Mouse (Mus musculus): Measurements from ENCODE around the gene Trex2. TPM values are rescaled to one million over a fixed set of nuclear protein-coding genes. Genes with fewer than 3 reads are reported as not detected.
A peak's percentile ranks its signal among the peaks of the same experiment; 100 is the strongest.
"Not testable (repeated sequence)": the region's sequence is repeated elsewhere in the genome, so short reads cannot be mapped to it uniquely, and the experiment has no call there.

Gene Trex2
- polyA plus RNA-seq, 1 experiment, result not detected

- H3K4me1 ChIP-seq (ENCODE audit: control insufficient read depth, insufficient read depth, low read length), result no peaks in the 10 kb centered on the region
- TF ChIP-seq POLR2A (IDR thresholded peaks at IDR 0.05; ENCODE audit: borderline replicate concordance, insufficient read depth, low read length) (no peak), CTCF (IDR thresholded peaks at IDR 0.05; ENCODE audit: borderline replicate concordance, insufficient read depth, low read depth, low read length) (no peak)
Observed at GRCm38 (mm10) chrX:73410880-73411517, 24.1 kb downstream of the Trex2 start, which contains the start of gene Zfp92. Zfp92 (plus strand) TSS chrX:73411096.

GRCm38 (mm10) chrX:73401616-73402015, 33.5 kb downstream of the Trex2 start:
- Histone ChIP-seq H3K4me1 (ENCODE audit: control insufficient read depth, insufficient read depth, low read length) (no peaks in the 10 kb centered on the region), H3K27ac (ENCODE audit: insufficient read depth, low read length) (no peak overlapping the region), H3K4me3 (replicated peaks; ENCODE audit: insufficient read depth, low read depth, low read length) (no peak overlapping the region), H3K27me3 (ENCODE audit: control insufficient read depth, insufficient read depth, low read length) (no peaks in the 10 kb centered on the region)
- no peak for DNase-seq
- 96% methylated on average over 12 of the region's 12 CpGs for WGBS
- TF ChIP-seq POLR2A (IDR thresholded peaks at IDR 0.05; ENCODE audit: borderline replicate concordance, insufficient read depth, low read length) (no peak), CTCF (IDR thresholded peaks at IDR 0.05; ENCODE audit: borderline replicate concordance, insufficient read depth, low read depth, low read length) (no peak)

More at GRCm38 (mm10) chrX:73410880-73411517, 24.1 kb downstream of the Trex2 start, which contains the start of gene Zfp92:
- WGBS, result 11% methylated on average over 18 of the region's 20 CpGs
- Histone ChIP-seq H3K4me3 (replicated peaks; ENCODE audit: insufficient read depth, low read depth, low read length) (peak within 1 kb of the TSS; percentile 1), H3K27ac (ENCODE audit: insufficient read depth, low read length) (no peak within 1 kb of the TSS), H3K27me3 (ENCODE audit: control insufficient read depth, insufficient read depth, low read length) (no peaks in the 10 kb centered on the region)
- no peak for DNase-seq

DNA sequence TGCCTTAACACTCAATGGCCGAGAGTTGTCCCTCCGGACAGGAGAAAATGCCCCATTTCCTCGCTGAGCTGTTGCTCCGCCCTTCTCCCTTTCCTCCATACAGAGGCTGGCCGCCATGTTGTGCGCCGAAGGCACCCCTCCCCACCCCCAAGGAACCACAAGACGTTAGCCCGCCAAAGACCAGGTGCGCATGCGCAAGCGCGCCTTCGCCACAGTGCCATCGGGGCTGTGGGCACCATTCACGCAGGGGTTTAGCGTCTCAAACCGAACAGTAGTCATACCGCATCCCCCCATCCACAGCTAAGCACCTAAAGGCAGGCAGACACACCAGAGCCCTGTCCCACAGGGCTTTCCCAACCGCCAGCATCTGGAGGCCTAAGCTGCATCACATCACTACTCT, 34.2 kb downstream of the Trex2 start:
- Histone ChIP-seq H3K27ac (ENCODE audit: insufficient read depth, low read length) (no peak overlapping the region), H3K4me1 (ENCODE audit: control insufficient read depth, insufficient read depth, low read length) (no peaks in the 10 kb centered on the region), H3K27me3 (ENCODE audit: control insufficient read depth, insufficient read depth, low read length) (no peaks in the 10 kb centered on the region), H3K4me3 (replicated peaks; ENCODE audit: insufficient read depth, low read depth, low read length) (no peak overlapping the region)
- TF ChIP-seq CTCF (IDR thresholded peaks at IDR 0.05; ENCODE audit: borderline replicate concordance, insufficient read depth, low read depth, low read length) (no peak), POLR2A (IDR thresholded peaks at IDR 0.05; ENCODE audit: borderline replicate concordance, insufficient read depth, low read length) (no peak)
- no peak for DNase-seq
- WGBS, result 91% methylated on average over 20 of the region's 20 CpGs

DNA sequence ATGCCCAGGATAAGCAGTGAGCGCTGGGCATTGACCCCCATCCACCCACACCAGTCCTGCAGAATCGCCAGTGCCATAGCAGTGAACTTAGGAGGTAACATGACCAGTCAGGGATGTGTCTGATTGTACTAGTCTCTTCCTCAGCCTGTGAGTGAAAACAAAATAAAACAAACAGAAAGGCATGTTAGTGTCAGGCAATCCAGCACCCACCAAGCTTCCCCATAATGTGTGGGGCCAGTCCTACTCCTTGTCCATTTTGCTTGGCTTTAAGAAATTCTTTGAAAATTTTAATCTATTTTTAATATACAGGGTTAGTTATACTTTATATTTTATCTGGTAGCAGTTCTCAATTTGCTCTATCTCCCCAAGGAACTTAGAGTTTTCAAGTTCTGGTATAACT, 36.5 kb downstream of the Trex2 start, which contains the start of gene Gm18336:
Gene Gm18336, minus strand, starts transcription at position 101 of the 400 bp plus-strand sequence.
- H3K27ac ChIP-seq (ENCODE audit: insufficient read depth, low read length); DNase-seq; H3K4me3 ChIP-seq (replicated peaks; ENCODE audit: insufficient read depth, low read depth, low read length); H3K27me3 ChIP-seq (ENCODE audit: control insufficient read depth, insufficient read depth, low read length); H3K4me1 ChIP-seq (ENCODE audit: control insufficient read depth, insufficient read depth, low read length): not testable (repeated sequence)
- WGBS, result 77% methylated on average over 2 of the region's 2 CpGs

DNA sequence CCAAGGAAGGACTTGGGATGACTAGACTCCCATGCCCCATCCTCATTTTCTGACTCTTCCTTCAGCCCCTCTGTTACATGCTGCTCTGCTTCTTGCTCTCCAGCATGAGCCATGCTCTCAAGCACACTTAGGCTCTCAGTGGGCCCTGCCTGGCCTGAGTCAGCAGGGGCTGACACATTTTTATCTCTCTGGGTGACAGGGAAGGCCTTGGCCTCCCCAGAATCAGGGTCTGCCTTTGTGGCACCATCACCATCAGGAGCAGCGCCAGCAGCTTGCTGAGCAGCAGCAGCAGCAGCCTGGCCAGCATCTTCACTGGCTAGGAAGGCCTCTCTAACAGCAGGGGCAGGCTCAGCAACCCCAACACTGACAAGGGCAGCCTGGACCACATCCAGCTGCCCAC, 38.7 kb downstream of the Trex2 start:
- no peak for DNase-seq
- H3K4me3 ChIP-seq (replicated peaks; ENCODE audit: insufficient read depth, low read depth, low read length), result no peak overlapping the region
- no peak overlapping the region for H3K27ac ChIP-seq (ENCODE audit: insufficient read depth, low read length)
- 38% methylated on average over 1 of the region's 1 CpGs for WGBS
- H3K4me1 ChIP-seq (ENCODE audit: control insufficient read depth, insufficient read depth, low read length), result no peaks in the 10 kb centered on the region
- TF ChIP-seq POLR2A (IDR thresholded peaks at IDR 0.05; ENCODE audit: borderline replicate concordance, insufficient read depth, low read length) (no peak), CTCF (IDR thresholded peaks at IDR 0.05; ENCODE audit: borderline replicate concordance, insufficient read depth, low read depth, low read length) (no peak)
- no peaks in the 10 kb centered on the region for H3K27me3 ChIP-seq (ENCODE audit: control insufficient read depth, insufficient read depth, low read length)

GRCm38 (mm10) chrX:73391481-73391880, 43.7 kb downstream of the Trex2 start:
- WGBS, result 81% methylated on average over 4 of the region's 4 CpGs
- DNase-seq, result no peak
- Histone ChIP-seq H3K4me1 (ENCODE audit: control insufficient read depth, insufficient read depth, low read length) (no peaks in the 10 kb centered on the region), H3K4me3 (replicated peaks; ENCODE audit: insufficient read depth, low read depth, low read length) (no peak overlapping the region), H3K27ac (ENCODE audit: insufficient read depth, low read length) (no peak overlapping the region), H3K27me3 (ENCODE audit: control insufficient read depth, insufficient read depth, low read length) (no peaks in the 10 kb centered on the region)
- no peak for TF ChIP-seq POLR2A (IDR thresholded peaks at IDR 0.05; ENCODE audit: borderline replicate concordance, insufficient read depth, low read length)
- TF ChIP-seq CTCF (IDR thresholded peaks at IDR 0.05; ENCODE audit: borderline replicate concordance, insufficient read depth, low read depth, low read length), result no peak

- WGBS, result 53% methylated on average over 1 of the region's 1 CpGs
- Histone ChIP-seq H3K27ac (ENCODE audit: insufficient read depth, low read length) (no peak overlapping the region), H3K4me3 (replicated peaks; ENCODE audit: insufficient read depth, low read depth, low read length) (no peak overlapping the region), H3K4me1 (ENCODE audit: control insufficient read depth, insufficient read depth, low read length) (no peaks in the 10 kb centered on the region), H3K27me3 (ENCODE audit: control insufficient read depth, insufficient read depth, low read length) (no peaks in the 10 kb centered on the region)
- no peak for DNase-seq
- TF ChIP-seq POLR2A (IDR thresholded peaks at IDR 0.05; ENCODE audit: borderline replicate concordance, insufficient read depth, low read length) (no peak), CTCF (IDR thresholded peaks at IDR 0.05; ENCODE audit: borderline replicate concordance, insufficient read depth, low read depth, low read length) (no peak)
Observed at GRCm38 (mm10) chrX:73384924-73385323, 50.2 kb downstream of the Trex2 start.

GRCm38 (mm10) chrX:73384419-73384818, 50.7 kb downstream of the Trex2 start:
- 18% methylated on average over 6 of the region's 6 CpGs for WGBS
- no peak for DNase-seq
- Histone ChIP-seq H3K4me3 (replicated peaks; ENCODE audit: insufficient read depth, low read depth, low read length) (no peak overlapping the region), H3K27ac (ENCODE audit: insufficient read depth, low read length) (no peak overlapping the region), H3K27me3 (ENCODE audit: control insufficient read depth, insufficient read depth, low read length) (no peaks in the 10 kb centered on the region), H3K4me1 (ENCODE audit: control insufficient read depth, insufficient read depth, low read length) (no peaks in the 10 kb centered on the region)
- TF ChIP-seq CTCF (IDR thresholded peaks at IDR 0.05; ENCODE audit: borderline replicate concordance, insufficient read depth, low read depth, low read length) (no peak), POLR2A (IDR thresholded peaks at IDR 0.05; ENCODE audit: borderline replicate concordance, insufficient read depth, low read length) (no peak)

Other genes starting within 250 kb of the Trex2 start
- 9.1 and 13.1 TPM in 2 replicates for gene Xlr3b, start 243.1 kb downstream of the Trex2 start, polyA plus RNA-seq (2012; rRNA removed)
- gene Xlr4b, start 221.0 kb downstream of the Trex2 start, polyA plus RNA-seq (2012; rRNA removed), result 0.29 and 0.54 TPM in 2 replicates
- gene F8a, start 207.1 kb downstream of the Trex2 start, polyA plus RNA-seq (2012; rRNA removed), result 17.1 and 17.6 TPM in 2 replicates
- gene Xlr4c, start 192.2 kb downstream of the Trex2 start, polyA plus RNA-seq (2012; rRNA removed), result not detected in 2 replicates
- gene Xlr3c, start 170.0 kb downstream of the Trex2 start, polyA plus RNA-seq (2012; rRNA removed), result 0.08 and 0.15 TPM in 2 replicates
- gene Xlr5a, start 142.4 kb downstream of the Trex2 start, polyA plus RNA-seq (2012; rRNA removed), result not detected in 2 replicates
- not detected in 2 replicates for gene Xlr5c, start 142.4 kb downstream of the Trex2 start, polyA plus RNA-seq (2012; rRNA removed)
- not detected in 2 replicates for gene Gm45015, start 98.5 kb downstream of the Trex2 start, polyA plus RNA-seq (2012; rRNA removed)
- 20.1 and 20.6 TPM in 2 replicates for gene Zfp275, start 92.7 kb downstream of the Trex2 start, polyA plus RNA-seq (2012; rRNA removed)
- gene Gm18336, start 36.6 kb downstream of the Trex2 start, polyA plus RNA-seq (2012; rRNA removed), result 0.40 and 0.41 TPM in 2 replicates
- gene Zfp92, start 24.2 kb downstream of the Trex2 start, polyA plus RNA-seq (2012; rRNA removed), result 0.55 and 0.61 TPM in 2 replicates
- gene Haus7, start 23.7 kb upstream of the Trex2 start, polyA plus RNA-seq (2012; rRNA removed), result 18.6 and 18.7 TPM in 2 replicates
- 14.2 and 17.2 TPM in 2 replicates for gene Bgn, start 48.3 kb upstream of the Trex2 start, polyA plus RNA-seq (2012; rRNA removed)
- 113 and 144 TPM in 2 replicates for gene Atp2b3, start 67.7 kb upstream of the Trex2 start, polyA plus RNA-seq (2012; rRNA removed)
- gene Dusp9, start 204.1 kb upstream of the Trex2 start, polyA plus RNA-seq (2012; rRNA removed), result 0.43 and 0.52 TPM in 2 replicates
- 92.0 and 97.8 TPM in 2 replicates for gene Pnck, start 224.8 kb upstream of the Trex2 start, polyA plus RNA-seq (2012; rRNA removed)
- gene Slc6a8, start 237.8 kb upstream of the Trex2 start, polyA plus RNA-seq (2012; rRNA removed), result 165 and 166 TPM in 2 replicates

Data from cerebellum, adult 2 months (tissue).